Mouse (Mus musculus) hindbrain, embryonic 12.5 days (tissue): ENCODE measurements around the gene Ccdc137. TPM values are rescaled to one million over a fixed set of nuclear protein-coding genes. Genes with fewer than 3 reads are reported as not detected.

Experiments
- ATAC-seq: fragments of 200-750 bp; cut with Nextera tagmentation; 2 replicates; pipeline ENCODE4 v1.8.0; 2017; ENCODE audit warnings: moderate TSS enrichment; ENCODE audit not compliant: low FRiP score
- H3K27ac ChIP-seq: fragments of 300-500 bp; sonication (generic); 2 replicates; pipeline ENCODE4 v1.5.1; 2016; ENCODE audit warnings: mild to moderate bottlenecking
- H3K27me3 ChIP-seq: fragments of 300-500 bp; sonication (generic); 2 replicates; pipeline ENCODE4 v1.6.1; 2016; ENCODE audit warnings: mild to moderate bottlenecking
- H3K36me3 ChIP-seq: fragments of 300-500 bp; sonication (generic); 2 replicates; pipeline ENCODE4 v1.6.1; 2016; ENCODE audit warnings: mild to moderate bottlenecking
- H3K4me1 ChIP-seq: fragments of 300-500 bp; sonication (generic); 2 replicates; pipeline ENCODE4 v1.6.1; 2016
- H3K4me2 ChIP-seq: fragments of 300-500 bp; sonication (generic); replicated peaks from 2 replicates; pipeline ENCODE4 v1.6.1; 2016; ENCODE audit warnings: mild to moderate bottlenecking
- H3K4me3 ChIP-seq: fragments of 300-500 bp; sonication (generic); 2 replicates; pipeline ENCODE4 v1.5.1; 2016; ENCODE audit warnings: mild to moderate bottlenecking
- H3K9ac ChIP-seq: fragments of 300-500 bp; sonication (generic); 2 replicates; pipeline ENCODE4 v1.6.1; 2016; ENCODE audit warnings: mild to moderate bottlenecking, moderate library complexity
- H3K9me3 ChIP-seq: fragments of 300-500 bp; sonication (generic); replicated peaks from 2 replicates; pipeline ENCODE4 v1.6.1; 2016; ENCODE audit warnings: mild to moderate bottlenecking
- WGBS: fragments of 180-500 bp; shearing (Covaris S2); methylation state at CpG from one replicate; pipeline ENCODE4 v1.1.7; 2016; 5-methylcytosine and 5-hydroxymethylcytosine counted together
- polyA plus RNA-seq: library from polyadenylated mRNA; unstranded; fragments of >200 nt; fragmentation: Nextera tagmentation; extraction: Ambion mirVana; gene quantifications from 2 replicates; pipeline ENCODE4 v1.2.1, GENCODE M21; 2016

Ccdc137 gene
- polyA plus RNA-seq, 1 experiment from 2014 or later: 35.5 TPM

DNA sequence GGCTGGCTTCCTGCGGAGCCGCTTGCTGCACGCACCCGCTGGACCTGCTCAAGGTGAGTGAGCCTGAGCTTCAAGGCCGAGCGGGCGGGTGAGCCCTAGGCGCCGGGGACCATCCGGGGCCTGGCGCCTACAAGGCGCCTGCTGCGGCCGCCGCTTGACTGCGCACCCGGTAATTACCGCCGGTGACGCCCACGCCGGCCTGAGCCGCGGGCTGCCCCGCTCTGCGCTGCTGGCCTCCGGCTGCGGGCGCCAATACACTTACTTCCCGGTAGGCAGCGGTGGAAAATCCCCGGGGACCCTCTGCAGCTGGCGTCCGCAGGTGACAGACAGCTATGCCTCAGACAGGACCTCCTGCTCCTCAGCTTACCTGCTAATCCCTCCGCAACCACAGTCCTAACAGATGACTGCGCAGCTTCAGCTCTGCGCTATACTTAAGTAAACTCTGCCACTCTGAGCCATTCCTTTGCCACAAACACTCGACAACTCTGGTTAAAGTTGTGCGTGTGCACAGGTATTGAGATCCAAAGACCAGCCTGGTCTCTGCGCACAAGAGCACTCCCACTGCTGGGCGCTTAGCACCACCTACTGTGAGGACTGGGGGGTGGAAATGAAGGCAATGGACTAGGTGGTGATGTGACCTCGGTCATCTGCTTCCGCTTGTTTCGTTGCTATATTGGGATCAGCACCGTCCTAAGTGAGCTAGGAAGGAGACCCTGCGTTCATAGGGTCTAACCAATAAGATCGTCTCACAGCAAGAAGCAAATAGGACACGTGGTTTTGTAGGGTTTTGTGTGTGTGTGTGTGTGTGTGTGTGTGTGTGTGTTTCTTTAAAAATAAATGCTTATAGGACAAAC lies 34.3 kb downstream of the Ccdc137 start:
- peaks cover 34% of the 10 kb centered on the region for H3K4me1 ChIP-seq
- H3K4me2 ChIP-seq: peak overlapping the region; percentile 86
- peaks cover 49% of the 10 kb centered on the region for H3K36me3 ChIP-seq
- WGBS: 1% methylated on average over 48 of the region's 48 CpGs
- H3K9me3 ChIP-seq: no peaks in the 10 kb centered on the region
- peak overlapping the region; percentile 82 for H3K9ac ChIP-seq
- H3K27me3 ChIP-seq: no peaks in the 10 kb centered on the region
- ATAC-seq: peak; percentile 10
- peak overlapping the region; percentile 81 for H3K27ac ChIP-seq
- H3K4me3 ChIP-seq: peak overlapping the region; percentile 80

- H3K36me3 ChIP-seq: peaks cover 49% of the 10 kb centered on the region
- H3K27me3 ChIP-seq: no peaks in the 10 kb centered on the region
- H3K9ac ChIP-seq: peak overlapping the region; percentile 82
- no peak for ATAC-seq
- peak overlapping the region; percentile 86 for H3K4me2 ChIP-seq
- no peaks in the 10 kb centered on the region for H3K9me3 ChIP-seq
- peak overlapping the region; percentile 81 for H3K27ac ChIP-seq
- 32% methylated on average over 3 of the region's 3 CpGs for WGBS
- H3K4me3 ChIP-seq: peak overlapping the region; percentile 80
- peaks cover 34% of the 10 kb centered on the region for H3K4me1 ChIP-seq
Measured at GRCm38 (mm10) chr11:120492878-120493203, 34.9 kb downstream of the Ccdc137 start.

- WGBS: 57% methylated on average over 3 of the region's 3 CpGs
- H3K27ac ChIP-seq: peak overlapping the region; percentile 81
Measured at GRCm38 (mm10) chr11:120493351-120493750, 35.4 kb downstream of the Ccdc137 start.

DNA sequence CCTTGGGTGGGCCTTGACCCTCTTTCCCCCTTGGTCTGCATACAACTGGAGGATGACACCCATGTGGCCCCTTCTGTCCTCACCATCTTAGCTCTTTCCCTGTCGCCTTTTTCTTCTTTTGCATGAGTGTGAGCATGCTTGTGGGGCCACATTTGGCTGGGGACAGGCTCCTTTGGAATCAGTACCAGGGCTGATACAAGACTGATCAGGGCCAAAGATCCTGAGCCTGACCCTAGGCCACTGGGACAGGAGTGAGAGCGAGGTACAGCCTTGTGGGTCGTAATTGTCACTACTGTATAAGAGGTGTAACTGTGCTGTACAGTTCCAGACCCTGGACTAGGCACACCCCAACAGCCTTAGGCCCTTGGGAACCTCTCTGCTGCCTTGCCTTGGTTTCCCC lies 36.0 kb downstream of the Ccdc137 start:
- Histone ChIP-seq H3K4me3 (no peak overlapping the region), H3K9me3 (no peaks in the 10 kb centered on the region), H3K4me1 (peaks cover 34% of the 10 kb centered on the region), H3K4me2 (peak overlapping the region; percentile 86; the same call in 1 of the 2 replicates), H3K9ac (no peak overlapping the region), H3K36me3 (peaks cover 49% of the 10 kb centered on the region), H3K27ac (no peak overlapping the region), H3K27me3 (no peaks in the 10 kb centered on the region)
- 83% methylated on average over 3 of the region's 3 CpGs for WGBS
- ATAC-seq: no peak

More at GRCm38 (mm10) chr11:120493351-120493750, 35.4 kb downstream of the Ccdc137 start:
- no peak for ATAC-seq
- peak overlapping the region; percentile 80 for H3K4me3 ChIP-seq
- H3K4me1 ChIP-seq: peaks cover 34% of the 10 kb centered on the region
- peak overlapping the region; percentile 82 for H3K9ac ChIP-seq
- H3K27me3 ChIP-seq: no peaks in the 10 kb centered on the region
- no peaks in the 10 kb centered on the region for H3K9me3 ChIP-seq
- H3K36me3 ChIP-seq: peaks cover 49% of the 10 kb centered on the region
- H3K4me2 ChIP-seq: peak overlapping the region; percentile 86

- Histone ChIP-seq H3K4me2 (no peak overlapping the region), H3K27ac (no peak overlapping the region), H3K4me3 (no peak overlapping the region), H3K4me1 (peaks cover 15% of the 10 kb centered on the region), H3K9me3 (no peaks in the 10 kb centered on the region), H3K9ac (no peak overlapping the region), H3K36me3 (peaks cover 53% of the 10 kb centered on the region), H3K27me3 (no peaks in the 10 kb centered on the region)
- 92% methylated on average over 3 of the region's 3 CpGs for WGBS
- ATAC-seq: no peak
Measured at GRCm38 (mm10) chr11:120497436-120497835, 39.5 kb downstream of the Ccdc137 start.

DNA sequence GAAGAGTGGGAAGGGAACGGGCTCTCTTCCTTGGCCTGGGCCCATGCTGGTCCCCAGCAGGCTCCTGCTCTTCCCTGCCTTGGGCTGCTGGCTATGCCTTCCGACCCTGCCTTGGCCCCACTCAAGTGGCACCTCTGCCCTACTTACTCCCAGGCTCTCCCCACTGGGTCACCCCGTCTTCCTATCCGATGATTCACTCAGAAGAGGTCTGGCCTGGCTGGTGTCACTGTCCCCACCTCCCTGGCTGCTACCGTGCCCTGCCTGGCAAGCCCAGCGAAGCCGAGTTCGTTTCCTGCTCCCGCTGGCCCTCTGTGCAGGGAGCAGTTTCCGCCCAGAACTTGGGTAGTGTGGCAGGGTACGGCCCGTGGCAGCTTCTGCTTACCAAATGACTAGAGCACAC lies 40.3 kb downstream of the Ccdc137 start:
- H3K4me1 ChIP-seq: peaks cover 7% of the 10 kb centered on the region
- ATAC-seq: no peak
- H3K9ac ChIP-seq: no peak overlapping the region
- H3K36me3 ChIP-seq: peaks cover 53% of the 10 kb centered on the region
- H3K4me2 ChIP-seq: no peak overlapping the region
- no peaks in the 10 kb centered on the region for H3K27me3 ChIP-seq
- no peaks in the 10 kb centered on the region for H3K9me3 ChIP-seq
- WGBS: 95% methylated on average over 12 of the region's 12 CpGs
- H3K4me3 ChIP-seq: no peak overlapping the region
- no peak overlapping the region for H3K27ac ChIP-seq

DNA sequence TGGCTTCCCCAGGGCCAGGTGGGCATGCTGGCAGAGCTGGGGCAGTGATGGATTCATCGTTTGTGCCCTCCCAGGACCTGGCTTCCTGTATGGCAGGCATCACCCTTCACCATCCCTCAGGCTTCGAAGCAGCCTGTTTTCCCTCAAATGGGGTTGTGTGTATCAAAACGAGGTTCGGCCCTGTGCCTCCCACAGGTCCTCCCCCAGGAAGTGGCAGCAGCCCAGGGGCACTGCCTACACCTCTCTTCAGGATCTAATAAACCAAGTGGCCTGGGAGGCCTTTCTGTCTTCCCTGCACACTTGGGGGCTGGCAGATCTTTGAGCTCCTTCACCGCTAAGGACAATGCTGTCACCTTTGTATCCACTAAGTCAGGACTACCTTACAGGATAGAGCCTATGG lies 41.0 kb downstream of the Ccdc137 start:
- no peak overlapping the region for H3K27ac ChIP-seq
- no peaks in the 10 kb centered on the region for H3K9me3 ChIP-seq
- H3K9ac ChIP-seq: peak overlapping the region; percentile 23; the same call in 1 of the 2 replicates
- H3K4me2 ChIP-seq: no peak overlapping the region
- peaks cover 53% of the 10 kb centered on the region for H3K36me3 ChIP-seq
- ATAC-seq: no peak
- H3K4me1 ChIP-seq: peaks cover under 1% of the 10 kb centered on the region
- no peaks in the 10 kb centered on the region for H3K27me3 ChIP-seq
- no peak overlapping the region for H3K4me3 ChIP-seq
- 87% methylated on average over 5 of the region's 5 CpGs for WGBS

DNA sequence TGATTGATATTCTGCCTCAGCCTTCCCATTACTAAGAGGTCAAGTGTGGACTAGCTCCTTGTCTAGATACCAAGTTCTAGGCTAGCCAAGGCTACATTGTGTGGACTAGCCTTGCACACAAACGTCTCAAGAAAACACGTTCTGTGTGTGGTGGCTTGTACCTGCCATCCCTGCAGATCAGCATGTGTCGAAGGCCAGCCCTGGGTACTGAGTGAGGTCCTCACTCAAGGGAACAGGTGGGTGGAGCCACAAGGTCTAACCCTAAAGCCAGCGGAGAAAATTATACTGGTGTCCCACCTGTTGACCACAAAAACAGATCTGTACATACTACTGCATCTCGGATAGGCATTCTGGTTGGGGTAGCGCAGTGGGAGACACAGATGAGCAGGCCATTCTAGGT lies 42.0 kb downstream of the Ccdc137 start:
- Histone ChIP-seq H3K9ac (no peak overlapping the region), H3K36me3 (peaks cover 46% of the 10 kb centered on the region), H3K9me3 (no peaks in the 10 kb centered on the region), H3K27ac (no peak overlapping the region), H3K4me3 (no peak overlapping the region), H3K4me2 (no peak overlapping the region), H3K27me3 (no peaks in the 10 kb centered on the region), H3K4me1 (no peaks in the 10 kb centered on the region)
- ATAC-seq: no peak
- whole genome bisulfite sequencing: 81% methylated on average over 6 of the region's 6 CpGs

- Histone ChIP-seq H3K27ac (no peak overlapping the region), H3K9ac (no peak overlapping the region), H3K4me2 (no peak overlapping the region), H3K4me3 (no peak overlapping the region), H3K36me3 (peaks cover 42% of the 10 kb centered on the region), H3K4me1 (no peaks in the 10 kb centered on the region), H3K9me3 (no peaks in the 10 kb centered on the region), H3K27me3 (no peaks in the 10 kb centered on the region)
- no peak for ATAC-seq
- 19% methylated on average over 3 of the region's 3 CpGs for WGBS
Measured at GRCm38 (mm10) chr11:120500357-120500756, 42.4 kb downstream of the Ccdc137 start.

DNA sequence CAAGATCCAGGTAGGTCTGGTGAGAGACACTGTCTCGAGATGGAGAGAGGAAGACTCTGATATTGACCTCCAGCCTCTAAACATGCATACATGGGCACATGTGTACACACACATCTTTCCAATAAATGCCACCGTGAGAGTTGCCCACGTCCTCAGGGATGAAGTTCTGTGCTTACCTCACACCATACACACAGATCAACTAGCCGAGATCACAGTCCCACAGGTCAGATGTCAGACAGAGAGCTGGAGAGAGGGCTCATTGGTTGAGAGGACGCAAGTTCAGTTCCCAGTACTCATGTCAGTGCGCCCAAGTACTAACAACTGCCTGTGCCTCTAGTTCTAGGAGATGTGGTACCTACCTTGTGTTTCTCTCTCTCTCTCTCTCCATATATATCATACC lies 43.1 kb downstream of the Ccdc137 start:
- WGBS: 62% methylated on average over 6 of the region's 6 CpGs
- no peak for ATAC-seq
- Histone ChIP-seq H3K9ac (no peak overlapping the region), H3K4me1 (no peaks in the 10 kb centered on the region), H3K27me3 (no peaks in the 10 kb centered on the region), H3K4me2 (no peak overlapping the region), H3K36me3 (peaks cover 35% of the 10 kb centered on the region), H3K4me3 (no peak overlapping the region), H3K9me3 (no peaks in the 10 kb centered on the region), H3K27ac (no peak overlapping the region)

DNA sequence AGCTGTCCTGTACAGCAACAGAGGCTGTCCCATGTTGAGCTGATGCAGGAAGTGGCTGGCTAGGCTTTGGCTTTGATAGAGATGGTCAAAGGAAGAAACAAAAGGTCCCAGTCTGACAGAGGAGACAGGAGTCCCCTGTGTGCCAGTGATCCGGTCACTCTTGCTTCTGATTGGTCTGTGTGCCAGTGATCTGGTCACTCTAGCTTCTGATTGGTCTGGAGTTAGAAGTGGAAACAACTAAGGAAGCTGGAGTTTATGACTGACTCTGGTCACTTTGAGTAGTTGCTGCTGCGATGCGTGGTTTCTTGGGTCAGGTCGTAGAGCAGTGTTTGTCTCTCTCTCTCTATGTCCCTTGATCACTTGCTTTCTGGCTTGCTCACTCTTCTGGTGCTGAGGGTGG lies 43.8 kb downstream of the Ccdc137 start:
- no peak for ATAC-seq
- WGBS: 88% methylated on average over 4 of the region's 4 CpGs

GRCm38 (mm10) chr11:120505661-120506060 lies 47.7 kb downstream of the Ccdc137 start:
- 83% methylated on average over 3 of the region's 3 CpGs for WGBS

More for the DNA sequence above, 43.8 kb downstream of the Ccdc137 start:
- Histone ChIP-seq H3K9me3 (no peaks in the 10 kb centered on the region), H3K4me1 (no peaks in the 10 kb centered on the region), H3K27ac (no peak overlapping the region), H3K36me3 (peaks cover 28% of the 10 kb centered on the region), H3K4me2 (no peak overlapping the region), H3K9ac (no peak overlapping the region), H3K27me3 (no peaks in the 10 kb centered on the region), H3K4me3 (no peak overlapping the region)

DNA sequence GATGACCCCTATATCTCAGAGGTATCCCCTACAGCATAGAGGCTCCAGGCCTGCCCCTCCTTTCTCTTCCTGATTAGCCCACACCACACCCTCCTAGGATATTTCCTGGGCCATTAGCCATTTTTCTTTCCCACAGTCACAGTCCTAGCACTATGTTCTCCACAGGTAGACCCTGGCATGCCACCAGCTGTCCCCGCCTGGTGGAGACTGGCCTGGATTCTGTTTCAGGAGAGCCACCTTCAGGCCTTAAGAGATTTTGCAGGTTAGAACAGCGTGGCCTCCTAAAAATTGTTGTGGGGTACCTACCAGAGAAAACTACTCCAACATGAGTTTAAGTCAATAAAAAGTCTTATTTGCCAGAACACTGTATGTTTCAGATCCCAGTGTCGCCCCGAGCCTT lies 49.0 kb downstream of the Ccdc137 start:
- Histone ChIP-seq H3K27ac (no peak overlapping the region), H3K36me3 (no peaks in the 10 kb centered on the region), H3K27me3 (peaks cover 4% of the 10 kb centered on the region; the same call in 1 of the 2 replicates), H3K4me2 (no peak overlapping the region), H3K9ac (no peak overlapping the region), H3K4me3 (no peak overlapping the region), H3K9me3 (no peaks in the 10 kb centered on the region), H3K4me1 (0 out of 2 replicates have a peak, but pooled peaks cover 4% of the 10 kb centered on the region)
- WGBS: 69% methylated on average over 4 of the region's 4 CpGs
- no peak for ATAC-seq

More at GRCm38 (mm10) chr11:120505661-120506060, 47.7 kb downstream of the Ccdc137 start:
- Histone ChIP-seq H3K36me3 (no peaks in the 10 kb centered on the region), H3K4me2 (no peak overlapping the region), H3K4me1 (0 out of 2 replicates have a peak, but pooled peaks cover 2% of the 10 kb centered on the region), H3K27me3 (no peaks in the 10 kb centered on the region), H3K27ac (no peak overlapping the region), H3K4me3 (no peak overlapping the region), H3K9me3 (no peaks in the 10 kb centered on the region), H3K9ac (no peak overlapping the region)
- ATAC-seq: no peak
